Mouse (Mus musculus): ENCODE measurements around the gene Qpctl. TPM values are rescaled to one million over a fixed set of nuclear protein-coding genes. Genes with fewer than 3 reads are reported as not detected.

Qpctl gene
- polyA plus RNA-seq, 1 experiment from 2014 or later, result 11.1 TPM

GRCm38 (mm10) chr7:19178443-19179092 lies 29.5 kb upstream of the Qpctl start:
- Histone ChIP-seq H3K9me3 (replicated peaks; ENCODE audit: control insufficient read depth, low read length) (no peaks in the 10 kb centered on the region), H3K4me2 (ENCODE audit: low read length) (peak overlapping the region; percentile 63), H3K27ac (ENCODE audit: low read depth, low read length) (no peak overlapping the region), H3K27me3 (replicated peaks; ENCODE audit: control insufficient read depth, insufficient read depth, low read length) (peaks cover 25% of the 10 kb centered on the region), H3K4me3 (ENCODE audit: low read depth, low read length) (peak overlapping the region; percentile 62), H3K36me3 (ENCODE audit: control insufficient read depth, insufficient read depth, low read length) (peaks cover 10% of the 10 kb centered on the region), H3K4me1 (ENCODE audit: control insufficient read depth, insufficient read depth, low read length) (peaks cover 14% of the 10 kb centered on the region; the same call in 1 of the 2 replicates), H3K9ac (ENCODE audit: low read length) (no peak overlapping the region)
- WGBS, result 6% methylated on average over 27 of the region's 27 CpGs
- DNase-seq (ENCODE audit: low spot score), result peak; percentile 75
- no peak for ATAC-seq

GRCm38 (mm10) chr7:19178035-19178434 lies 28.9 kb upstream of the Qpctl start:
- Histone ChIP-seq H3K9ac (ENCODE audit: low read length) (no peak overlapping the region; the same call in 1 of the 2 replicates), H3K27ac (ENCODE audit: low read depth, low read length) (no peak overlapping the region), H3K4me2 (ENCODE audit: low read length) (peak overlapping the region; percentile 63), H3K36me3 (ENCODE audit: control insufficient read depth, insufficient read depth, low read length) (peaks cover 7% of the 10 kb centered on the region; the same call in 1 of the 2 replicates), H3K4me1 (ENCODE audit: control insufficient read depth, insufficient read depth, low read length) (peaks cover 14% of the 10 kb centered on the region; the same call in 1 of the 2 replicates), H3K4me3 (ENCODE audit: low read depth, low read length) (peak overlapping the region; percentile 62; the same call in 1 of the 2 replicates), H3K27me3 (replicated peaks; ENCODE audit: control insufficient read depth, insufficient read depth, low read length) (peaks cover 25% of the 10 kb centered on the region), H3K9me3 (replicated peaks; ENCODE audit: control insufficient read depth, low read length) (no peaks in the 10 kb centered on the region)
- no peak for DNase-seq (ENCODE audit: low spot score)
- 4% methylated on average over 18 of the region's 18 CpGs for WGBS
- ATAC-seq, result no peak

- H3K4me2 ChIP-seq (ENCODE audit: low read length), result peak overlapping the region; percentile 63
- no peak overlapping the region for H3K27ac ChIP-seq (ENCODE audit: low read depth, low read length)
- no peaks in the 10 kb centered on the region for H3K9me3 ChIP-seq (replicated peaks; ENCODE audit: control insufficient read depth, low read length)
- peak overlapping the region; percentile 74; the same call in 1 of the 2 replicates for H3K9ac ChIP-seq (ENCODE audit: low read length)
- H3K4me3 ChIP-seq (ENCODE audit: low read depth, low read length), result peak overlapping the region; percentile 62
- H3K27me3 ChIP-seq (replicated peaks; ENCODE audit: control insufficient read depth, insufficient read depth, low read length), result peaks cover 25% of the 10 kb centered on the region
- ATAC-seq (no peak), DNase-seq (ENCODE audit: low spot score) (no peak)
- H3K4me1 ChIP-seq (ENCODE audit: control insufficient read depth, insufficient read depth, low read length), result peaks cover 20% of the 10 kb centered on the region; the same call in 1 of the 2 replicates
- H3K36me3 ChIP-seq (ENCODE audit: control insufficient read depth, insufficient read depth, low read length), result peaks cover 3% of the 10 kb centered on the region; the same call in 1 of the 2 replicates
- WGBS, result 65% methylated on average over 7 of the region's 7 CpGs
These were observed 28.1 kb upstream of the Qpctl start for GRCm38 (mm10) chr7:19177216-19177615.

- Histone ChIP-seq H3K27me3 (replicated peaks; ENCODE audit: control insufficient read depth, insufficient read depth, low read length) (peaks cover 25% of the 10 kb centered on the region), H3K27ac (ENCODE audit: low read depth, low read length) (peak overlapping the region; percentile 52; the same call in 1 of the 2 replicates), H3K4me1 (ENCODE audit: control insufficient read depth, insufficient read depth, low read length) (peaks cover 23% of the 10 kb centered on the region; the same call in 1 of the 2 replicates), H3K4me2 (ENCODE audit: low read length) (peak overlapping the region; percentile 63), H3K4me3 (ENCODE audit: low read depth, low read length) (peak overlapping the region; percentile 62), H3K9me3 (replicated peaks; ENCODE audit: control insufficient read depth, low read length) (no peaks in the 10 kb centered on the region), H3K9ac (ENCODE audit: low read length) (peak overlapping the region; percentile 74), H3K36me3 (ENCODE audit: control insufficient read depth, insufficient read depth, low read length) (0 out of 2 replicates have a peak, but pooled peaks cover 3% of the 10 kb centered on the region)
- peak; percentile 27 for ATAC-seq
- 2% methylated on average over 14 of the region's 21 CpGs for WGBS
- DNase-seq (ENCODE audit: low spot score), result no peak
These were observed 27.4 kb upstream of the Qpctl start for GRCm38 (mm10) chr7:19176516-19176947.

DNA sequence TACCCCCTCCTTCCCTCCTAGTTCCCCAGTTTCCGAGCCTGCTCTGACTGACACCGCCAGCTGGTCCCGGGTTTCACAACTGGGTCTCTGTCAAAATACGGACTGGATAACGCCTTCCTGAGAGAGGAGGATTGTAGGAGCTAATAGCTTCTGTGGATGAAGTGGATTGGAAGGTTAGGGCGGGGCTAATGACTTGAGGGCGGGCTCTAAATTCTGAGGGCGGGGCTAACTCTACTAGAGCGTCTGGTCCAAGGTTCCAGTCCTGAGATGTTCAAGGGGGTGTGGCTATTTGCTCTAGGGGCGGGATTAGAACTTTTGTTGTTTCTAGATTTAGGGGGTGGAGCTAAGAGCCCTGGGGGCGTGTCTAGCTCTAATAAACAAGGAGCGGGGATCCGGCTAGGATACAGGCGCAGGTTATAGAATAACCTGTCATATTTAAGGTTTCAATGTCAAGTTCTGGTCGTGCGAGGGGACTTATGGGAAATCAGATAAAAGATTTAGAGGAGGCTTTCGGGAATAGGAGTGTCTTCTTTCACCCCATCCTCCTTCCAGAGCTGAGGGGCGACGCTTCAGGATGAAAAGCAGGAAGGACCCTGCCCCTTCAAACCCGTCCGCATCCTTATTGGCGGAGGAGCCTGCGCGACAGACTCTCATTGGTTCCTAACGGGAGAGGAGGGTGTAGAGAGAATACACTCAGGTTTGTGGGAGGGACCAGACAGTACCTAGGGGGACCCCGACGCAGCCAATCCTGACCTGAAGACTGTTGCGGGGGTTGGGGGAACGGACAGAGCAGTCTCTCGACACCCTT lies 26.8 kb upstream of the Qpctl start, which contains the start of gene Eml2:
Eml2 (plus strand) TSS at position 714 of the 808 bp plus-strand sequence.
- Histone ChIP-seq H3K4me1 (ENCODE audit: control insufficient read depth, insufficient read depth, low read length) (peaks cover 19% of the 10 kb centered on the region; the same call in 1 of the 2 replicates), H3K27ac (ENCODE audit: low read depth, low read length) (peak within 1 kb of the TSS; percentile 52; the same call in 1 of the 2 replicates), H3K36me3 (ENCODE audit: control insufficient read depth, insufficient read depth, low read length) (0 out of 2 replicates have a peak, but pooled peaks cover 3% of the 10 kb centered on the region), H3K4me2 (ENCODE audit: low read length) (peak within 1 kb of the TSS; percentile 63), H3K27me3 (replicated peaks; ENCODE audit: control insufficient read depth, insufficient read depth, low read length) (peaks cover 25% of the 10 kb centered on the region), H3K9ac (ENCODE audit: low read length) (peak within 1 kb of the TSS; percentile 74), H3K9me3 (replicated peaks; ENCODE audit: control insufficient read depth, low read length) (no peaks in the 10 kb centered on the region), H3K4me3 (ENCODE audit: low read depth, low read length) (peak within 1 kb of the TSS; percentile 62)
- DNase-seq (ENCODE audit: low spot score) (peak; percentile 95), ATAC-seq (peak; percentile 94)
- WGBS, result 1% methylated on average over 30 of the region's 30 CpGs

GRCm38 (mm10) chr7:19172874-19173273 lies 23.8 kb upstream of the Qpctl start:
- ATAC-seq, result no peak
- peaks cover 14% of the 10 kb centered on the region; the same call in 1 of the 2 replicates for H3K4me1 ChIP-seq (ENCODE audit: control insufficient read depth, insufficient read depth, low read length)
- no peaks in the 10 kb centered on the region for H3K9me3 ChIP-seq (replicated peaks; ENCODE audit: control insufficient read depth, low read length)
- H3K27ac ChIP-seq (ENCODE audit: low read depth, low read length), result peak overlapping the region; percentile 6; the same call in 1 of the 2 replicates
- DNase-seq (ENCODE audit: low spot score), result peak; percentile 92
- WGBS, result 5% methylated on average over 17 of the region's 17 CpGs
- peak overlapping the region; percentile 35 for H3K9ac ChIP-seq (ENCODE audit: low read length)
- H3K36me3 ChIP-seq (ENCODE audit: control insufficient read depth, insufficient read depth, low read length), result no peaks in the 10 kb centered on the region
- H3K4me2 ChIP-seq (ENCODE audit: low read length), result peak overlapping the region; percentile 53
- peaks cover 10% of the 10 kb centered on the region for H3K27me3 ChIP-seq (replicated peaks; ENCODE audit: control insufficient read depth, insufficient read depth, low read length)
- H3K4me3 ChIP-seq (ENCODE audit: low read depth, low read length), result peak overlapping the region; percentile 22

GRCm38 (mm10) chr7:19171831-19172230 lies 22.7 kb upstream of the Qpctl start:
- no peaks in the 10 kb centered on the region for H3K36me3 ChIP-seq (ENCODE audit: control insufficient read depth, insufficient read depth, low read length)
- no peaks in the 10 kb centered on the region for H3K9me3 ChIP-seq (replicated peaks; ENCODE audit: control insufficient read depth, low read length)
- H3K4me1 ChIP-seq (ENCODE audit: control insufficient read depth, insufficient read depth, low read length), result peaks cover 9% of the 10 kb centered on the region; the same call in 1 of the 2 replicates
- ATAC-seq (no peak), DNase-seq (ENCODE audit: low spot score) (no peak)
- WGBS, result 50% methylated on average over 8 of the region's 8 CpGs
- no peak overlapping the region for H3K9ac ChIP-seq (ENCODE audit: low read length)
- H3K27ac ChIP-seq (ENCODE audit: low read depth, low read length), result peak overlapping the region; percentile 15; the same call in 1 of the 2 replicates
- no peak overlapping the region for H3K4me3 ChIP-seq (ENCODE audit: low read depth, low read length)
- H3K27me3 ChIP-seq (replicated peaks; ENCODE audit: control insufficient read depth, insufficient read depth, low read length), result peaks cover under 1% of the 10 kb centered on the region; the same call in 1 of the 2 replicates
- H3K4me2 ChIP-seq (ENCODE audit: low read length), result no peak overlapping the region

DNA sequence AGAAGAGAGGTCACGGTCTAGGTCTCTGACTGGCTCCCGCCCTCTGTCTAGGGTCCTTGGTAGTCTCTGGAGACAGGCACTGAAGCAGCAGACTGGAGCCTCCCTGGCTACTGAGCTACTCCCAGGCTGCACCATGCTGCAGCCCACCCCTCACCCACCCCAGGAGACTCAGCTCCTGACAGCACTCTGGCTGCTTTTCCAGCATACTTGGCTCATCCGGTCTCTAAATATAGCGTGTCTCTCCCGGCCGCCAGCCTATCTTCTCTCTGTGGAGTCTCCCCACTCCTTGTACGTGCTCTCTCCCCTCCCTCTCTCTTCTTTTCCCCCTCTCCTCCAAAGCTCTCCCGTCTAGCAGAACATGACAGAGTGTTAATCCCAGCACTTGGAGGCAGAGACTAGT lies 21.1 kb upstream of the Qpctl start:
- DNase-seq (ENCODE audit: low spot score) (peak; percentile 85), ATAC-seq (peak; percentile 76; the same call in 1 of the 2 replicates)
- Histone ChIP-seq H3K9ac (ENCODE audit: low read length) (peak overlapping the region; percentile 6; the same call in 1 of the 2 replicates), H3K9me3 (replicated peaks; ENCODE audit: control insufficient read depth, low read length) (no peaks in the 10 kb centered on the region), H3K4me3 (ENCODE audit: low read depth, low read length) (no peak overlapping the region), H3K27ac (ENCODE audit: low read depth, low read length) (peak overlapping the region; percentile 75), H3K27me3 (replicated peaks; ENCODE audit: control insufficient read depth, insufficient read depth, low read length) (0 out of 2 replicates have a peak, but pooled peaks cover 3% of the 10 kb centered on the region), H3K4me1 (ENCODE audit: control insufficient read depth, insufficient read depth, low read length) (peaks cover 14% of the 10 kb centered on the region), H3K36me3 (ENCODE audit: control insufficient read depth, insufficient read depth, low read length) (no peaks in the 10 kb centered on the region), H3K4me2 (ENCODE audit: low read length) (no peak overlapping the region)
- WGBS, result 62% methylated on average over 8 of the region's 8 CpGs
